Mouse (Mus musculus) embryonic facial prominence, embryonic 11.5 days (tissue): Measurements from ENCODE around the gene Pgd. TPM values are rescaled to one million over a fixed set of nuclear protein-coding genes. Genes with fewer than 3 reads are reported as not detected.

Experiments
- ATAC-seq: fragments of 200-750 bp; cut with Nextera tagmentation; replicated peaks from 2 replicates; pipeline ENCODE4 v1.8.0; 2017; ENCODE audit warnings: low read depth; ENCODE audit not compliant: insufficient number of reproducible peaks, low FRiP score, low TSS enrichment
- DNase-seq: peaks from one replicate; pipeline ENCODE4 v3.0.0-alpha.2; 2015; ENCODE audit warnings: low spot score
- H3K27ac ChIP-seq: fragments of 300-500 bp; sonication (generic); replicated peaks from 2 replicates; pipeline ENCODE4 v1.5.1; 2014; ENCODE audit warnings: mild to moderate bottlenecking, low read depth, low read length, control low read depth
- H3K27me3 ChIP-seq: fragments of 300-500 bp; sonication (generic); 2 replicates; pipeline ENCODE4 v1.6.1; 2014; ENCODE audit warnings: mild to moderate bottlenecking, low read length, moderate library complexity, mixed read lengths; ENCODE audit not compliant: control insufficient read depth, insufficient read depth
- H3K36me3 ChIP-seq: fragments of 300-500 bp; sonication (generic); replicated peaks from 2 replicates; pipeline ENCODE4 v1.6.1; 2014; ENCODE audit warnings: low read depth, mild to moderate bottlenecking, low read length, moderate library complexity, mixed read lengths; ENCODE audit not compliant: control insufficient read depth, insufficient read depth
- H3K4me1 ChIP-seq: fragments of 300-500 bp; sonication (generic); 2 replicates; pipeline ENCODE4 v1.6.1; 2014; ENCODE audit warnings: low read length, mixed read lengths; ENCODE audit not compliant: control insufficient read depth, insufficient read depth
- H3K4me2 ChIP-seq: fragments of 300-500 bp; sonication (generic); 2 replicates; pipeline ENCODE4 v1.6.1; 2014; ENCODE audit warnings: low read depth, mild to moderate bottlenecking, control low read depth, low read length, moderate library complexity
- H3K4me3 ChIP-seq: fragments of 300-500 bp; sonication (generic); 2 replicates; pipeline ENCODE4 v1.5.1; 2014; ENCODE audit warnings: low read depth, low read length, control low read depth
- H3K9ac ChIP-seq: fragments of 300-500 bp; sonication (generic); replicated peaks from 2 replicates; pipeline ENCODE4 v1.6.1; 2014; ENCODE audit warnings: mild to moderate bottlenecking, control low read depth, low read length
- H3K9me3 ChIP-seq: fragments of 300-500 bp; sonication (generic); replicated peaks from 2 replicates; pipeline ENCODE4 v1.6.1; 2016; ENCODE audit warnings: mild to moderate bottlenecking, low read length, inconsistent platforms, mixed read lengths; ENCODE audit not compliant: control insufficient read depth
- WGBS: fragments of 180-500 bp; shearing (Covaris S2); extraction: QIAGEN DNeasy Blood & Tissue Kit; methylation state at CpG from one replicate; pipeline ENCODE4 v1.1.7; 2014; 5-methylcytosine and 5-hydroxymethylcytosine counted together
- polyA plus RNA-seq: library from polyadenylated mRNA; unstranded; fragments of >200 nt; fragmentation: Nextera tagmentation; extraction: Ambion mirVana; gene quantifications from 2 replicates; pipeline ENCODE4 v1.2.1, GENCODE M21; 2014

Pgd gene
- polyA plus RNA-seq, 1 experiment from 2014 or later, result 44.5 TPM

DNA sequence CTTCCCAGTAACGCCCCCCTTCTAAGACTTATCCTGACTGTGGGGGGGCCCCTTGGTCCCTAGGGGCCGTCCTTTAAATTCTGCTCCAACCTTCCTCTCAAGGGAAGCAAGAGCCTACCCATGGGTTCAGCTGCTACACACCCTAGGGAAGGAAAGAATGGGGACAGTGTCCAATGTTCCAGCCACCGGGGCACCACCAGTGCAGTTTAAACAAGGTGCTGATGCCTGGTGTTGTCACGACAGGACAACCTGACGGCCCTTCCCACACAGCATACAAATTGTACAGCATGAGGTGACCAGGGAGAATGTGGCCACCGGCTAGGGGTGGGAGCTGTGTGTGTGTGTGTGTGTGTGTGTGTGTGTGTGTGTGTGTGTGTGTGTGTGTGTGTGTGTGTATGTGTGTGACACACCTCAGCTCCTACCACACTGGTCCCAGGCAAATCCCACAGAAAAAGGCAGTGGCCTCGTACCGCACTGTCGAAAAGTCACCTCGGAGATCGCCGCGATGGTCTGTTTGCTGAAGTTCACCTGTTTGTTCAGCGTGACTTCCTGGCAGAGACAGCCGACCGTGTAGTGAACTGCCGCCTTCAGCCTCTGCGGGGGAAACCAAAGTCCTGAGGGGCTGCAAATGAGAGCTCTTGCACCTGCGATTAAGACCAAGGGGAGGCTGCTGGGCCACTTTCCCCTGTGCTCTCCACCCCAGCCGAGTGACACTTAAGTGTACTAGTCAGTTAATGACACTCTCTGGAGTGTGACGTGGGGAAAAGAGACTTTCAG, 34.6 kb downstream of the Pgd start:
- Histone ChIP-seq H3K4me2 (no peak overlapping the region), H3K4me3 (no peak overlapping the region), H3K27ac (no peak overlapping the region), H3K9me3 (no peaks in the 10 kb centered on the region), H3K36me3 (peaks cover 7% of the 10 kb centered on the region), H3K27me3 (no peaks in the 10 kb centered on the region), H3K4me1 (no peaks in the 10 kb centered on the region), H3K9ac (no peak overlapping the region)
- ATAC-seq, result no peak
- no peak for DNase-seq
- 84% methylated on average over 21 of the region's 21 CpGs for WGBS

DNA sequence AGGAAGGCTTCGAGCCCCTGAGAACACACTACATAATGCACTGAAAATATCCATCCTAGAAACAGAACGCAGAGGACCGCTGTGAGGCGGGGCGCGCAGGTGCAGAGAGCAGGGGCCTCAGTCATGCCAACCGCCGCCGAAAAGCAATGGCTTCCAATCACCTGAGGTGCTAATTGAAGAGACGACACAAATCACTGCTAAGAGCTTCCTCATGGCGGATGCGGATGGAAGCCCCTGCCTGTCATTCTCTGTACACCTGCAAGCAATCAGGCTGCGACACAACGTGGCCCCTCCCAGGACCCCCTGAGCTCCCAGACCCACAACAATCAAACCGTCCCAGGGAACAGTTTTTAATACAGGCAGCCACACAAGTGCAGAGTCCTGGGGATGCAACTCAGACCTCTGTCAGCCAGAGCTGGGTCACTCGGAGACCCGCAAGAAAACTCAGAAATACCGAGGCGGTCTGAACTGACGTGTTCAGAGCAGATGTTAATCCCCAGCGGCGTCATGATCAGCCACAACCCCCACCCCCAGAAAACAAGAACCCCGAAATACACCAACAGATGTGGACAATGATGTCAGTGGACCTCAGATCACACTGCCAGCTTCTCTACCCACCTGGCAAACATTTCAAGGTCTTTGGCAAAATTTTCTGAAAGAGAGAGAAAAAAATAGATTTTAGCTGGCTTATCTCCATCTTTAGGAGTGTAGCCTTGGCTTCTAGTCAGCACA, 35.4 kb downstream of the Pgd start:
- H3K36me3 ChIP-seq, result peaks cover 7% of the 10 kb centered on the region
- H3K4me1 ChIP-seq, result no peaks in the 10 kb centered on the region
- no peak overlapping the region for H3K4me3 ChIP-seq
- no peak for ATAC-seq
- DNase-seq, result no peak
- H3K27ac ChIP-seq, result no peak overlapping the region
- H3K9ac ChIP-seq, result no peak overlapping the region
- WGBS, result 76% methylated on average over 23 of the region's 23 CpGs
- H3K9me3 ChIP-seq, result no peaks in the 10 kb centered on the region
- H3K27me3 ChIP-seq, result no peaks in the 10 kb centered on the region
- no peak overlapping the region for H3K4me2 ChIP-seq

DNA sequence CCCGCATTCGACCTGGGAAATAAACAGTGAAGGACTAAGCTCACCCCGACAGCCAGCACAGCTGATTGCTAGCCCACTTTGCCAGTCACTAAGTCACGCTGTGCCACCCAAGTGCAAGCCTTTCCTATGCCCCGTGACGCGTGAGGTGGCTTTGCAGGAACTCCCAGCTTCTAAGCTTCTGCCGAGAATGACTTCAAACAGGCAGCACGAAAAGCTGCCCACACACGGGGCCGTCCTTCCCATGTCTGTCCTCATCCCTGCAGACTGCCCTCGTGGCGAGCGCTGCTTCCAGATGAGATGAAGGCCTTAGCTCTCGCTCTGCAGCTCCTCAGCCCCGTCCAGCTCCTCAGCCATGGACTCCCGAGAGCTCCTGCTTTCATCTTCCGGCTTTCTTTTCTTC, 38.1 kb downstream of the Pgd start:
- Histone ChIP-seq H3K4me1 (no peaks in the 10 kb centered on the region), H3K27ac (no peak overlapping the region), H3K9ac (no peak overlapping the region), H3K4me2 (no peak overlapping the region), H3K27me3 (no peaks in the 10 kb centered on the region), H3K9me3 (no peaks in the 10 kb centered on the region), H3K4me3 (no peak overlapping the region), H3K36me3 (peaks cover 7% of the 10 kb centered on the region)
- ATAC-seq (no peak), DNase-seq (no peak)
- WGBS, result 88% methylated on average over 18 of the region's 18 CpGs

DNA sequence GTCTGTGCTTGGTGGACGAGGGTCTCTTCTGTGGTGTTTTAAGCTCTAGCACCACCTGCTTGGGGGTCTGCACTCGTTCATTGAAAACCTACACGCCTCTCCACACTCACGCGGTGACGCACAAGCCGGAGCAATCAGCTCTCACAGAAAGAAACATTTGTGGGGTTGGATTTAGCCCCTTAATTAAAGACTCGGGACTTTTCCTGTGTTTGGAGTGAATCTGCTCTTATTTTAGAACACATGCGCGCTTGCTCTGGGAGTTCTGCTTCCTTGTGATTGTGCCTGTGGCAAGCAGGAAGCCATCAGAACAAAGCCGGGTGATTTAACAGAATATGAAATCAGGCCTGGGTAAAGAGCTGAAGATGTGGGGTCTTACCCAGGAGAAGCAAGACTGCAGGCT, 39.9 kb downstream of the Pgd start, which contains the start of gene Cort:
TSS of gene Cort (minus strand) at position 101 of the 400 bp plus-strand sequence.
- peaks cover 7% of the 10 kb centered on the region for H3K36me3 ChIP-seq

DNA sequence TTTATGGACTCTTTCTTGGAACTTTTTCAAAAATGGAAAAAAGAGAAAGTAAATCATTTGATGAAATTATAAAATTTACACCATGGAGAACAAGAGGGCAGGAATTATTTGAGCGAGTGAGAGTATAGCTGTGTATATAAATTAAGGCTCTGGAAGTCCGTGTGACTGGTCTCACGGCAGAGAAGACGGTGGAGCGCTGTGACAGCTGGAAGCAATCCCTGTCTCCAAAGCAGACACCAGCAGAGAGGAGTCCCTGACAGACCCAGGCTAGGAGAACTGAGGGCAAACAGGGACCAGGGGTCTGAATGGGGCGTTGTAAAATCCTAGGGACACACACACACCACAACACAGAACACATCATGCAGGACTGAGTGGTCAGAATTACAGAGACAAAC, 40.5 kb downstream of the Pgd start:
- Histone ChIP-seq H3K36me3 (peaks cover 7% of the 10 kb centered on the region), H3K9ac (no peak overlapping the region)

More for the DNA sequence above, 39.9 kb downstream of the Pgd start, which contains the start of gene Cort:
- DNase-seq (no peak), ATAC-seq (no peak)
- H3K4me1 ChIP-seq, result no peaks in the 10 kb centered on the region
- H3K9ac ChIP-seq, result no peak within 1 kb of the TSS
- H3K27ac ChIP-seq, result no peak within 1 kb of the TSS
- no peaks in the 10 kb centered on the region for H3K27me3 ChIP-seq
- no peak within 1 kb of the TSS for H3K4me2 ChIP-seq
- 84% methylated on average over 11 of the region's 11 CpGs for WGBS
- no peaks in the 10 kb centered on the region for H3K9me3 ChIP-seq
- H3K4me3 ChIP-seq, result no peak within 1 kb of the TSS

DNA sequence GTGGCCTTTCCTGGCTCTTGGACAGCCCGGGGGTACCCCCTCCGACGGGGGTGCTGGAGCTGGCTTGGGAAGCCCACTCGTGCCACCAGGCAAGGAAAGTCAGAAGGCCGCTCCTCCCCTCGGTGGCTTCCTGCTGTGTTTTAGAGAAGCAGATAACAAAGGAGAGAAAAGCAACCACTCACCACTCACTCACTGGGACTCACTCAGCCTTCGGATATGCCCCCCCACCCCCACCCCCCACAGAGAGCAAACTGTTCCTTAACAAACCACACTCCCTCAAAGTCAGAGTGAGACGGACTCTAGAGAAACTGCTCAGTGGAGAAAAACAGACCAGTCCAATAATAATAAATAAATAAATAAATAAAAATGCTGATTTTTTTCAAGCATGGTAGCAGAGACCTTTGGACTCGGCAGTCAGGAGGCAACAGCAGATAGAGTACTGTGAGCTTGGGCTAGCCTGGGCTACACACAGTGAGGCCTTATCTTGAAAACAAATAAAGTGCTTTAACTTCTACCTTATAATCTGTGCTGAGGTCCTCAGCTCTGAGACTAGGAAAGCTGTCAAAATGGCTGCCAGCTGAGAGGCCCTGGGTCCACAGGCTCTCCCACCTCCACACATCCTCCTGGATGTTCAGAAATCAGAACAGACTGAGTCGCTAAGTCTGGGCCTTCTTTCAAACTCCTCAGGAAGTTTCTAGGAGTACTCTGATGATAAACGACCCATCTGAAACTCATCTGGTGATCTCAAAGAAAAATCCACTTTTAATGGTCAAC, 41.0 kb downstream of the Pgd start:
- Histone ChIP-seq H3K9ac (no peak overlapping the region), H3K4me1 (no peaks in the 10 kb centered on the region), H3K36me3 (peaks cover 4% of the 10 kb centered on the region; the same call in 1 of the 2 replicates), H3K27me3 (no peaks in the 10 kb centered on the region), H3K4me3 (no peak overlapping the region), H3K27ac (no peak overlapping the region), H3K9me3 (no peaks in the 10 kb centered on the region), H3K4me2 (no peak overlapping the region)
- ATAC-seq (no peak), DNase-seq (no peak)
- WGBS, result 58% methylated on average over 11 of the region's 11 CpGs

More for the DNA sequence above, 40.5 kb downstream of the Pgd start:
- Histone ChIP-seq H3K4me2 (no peak overlapping the region), H3K27ac (no peak overlapping the region), H3K27me3 (no peaks in the 10 kb centered on the region), H3K4me1 (no peaks in the 10 kb centered on the region), H3K9me3 (no peaks in the 10 kb centered on the region), H3K4me3 (no peak overlapping the region)
- ATAC-seq (no peak), DNase-seq (no peak)
- WGBS, result 71% methylated on average over 6 of the region's 6 CpGs

DNA sequence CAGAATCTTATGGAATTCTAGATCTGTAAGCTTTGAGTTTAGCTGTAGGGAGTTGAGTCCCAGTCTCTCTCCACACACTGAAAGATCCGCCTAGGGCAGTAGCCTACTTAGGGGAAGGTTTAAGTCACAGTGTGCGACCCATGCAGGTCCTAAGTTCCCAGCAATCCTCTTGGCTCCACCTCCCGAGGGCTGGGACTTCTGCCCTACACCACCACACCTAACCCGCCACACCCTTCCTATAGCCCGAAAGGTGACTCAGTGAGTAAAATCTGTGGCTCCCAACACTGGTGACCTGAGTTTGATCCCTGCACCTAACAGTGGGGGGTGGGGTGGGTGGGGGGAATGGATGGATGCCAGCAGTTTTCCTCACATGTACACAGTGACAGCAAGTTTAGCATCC, 43.1 kb downstream of the Pgd start:
- Histone ChIP-seq H3K27ac (no peak overlapping the region), H3K4me1 (no peaks in the 10 kb centered on the region), H3K9me3 (no peaks in the 10 kb centered on the region), H3K36me3 (peaks cover 2% of the 10 kb centered on the region; the same call in 1 of the 2 replicates), H3K4me2 (no peak overlapping the region), H3K4me3 (no peak overlapping the region), H3K27me3 (no peaks in the 10 kb centered on the region), H3K9ac (no peak overlapping the region)
- WGBS, result 73% methylated on average over 5 of the region's 5 CpGs
- no peak for ATAC-seq
- no peak for DNase-seq
